Mouse (Mus musculus) kidney, adult 2 months (tissue): Measurements from ENCODE around the gene Creld1. TPM values are rescaled to one million over a fixed set of nuclear protein-coding genes. Genes with fewer than 3 reads are reported as not detected.
A peak's percentile ranks its signal among the peaks of the same experiment; 100 is the strongest.

ENCODE experiments used
- DNase-seq: peaks from one replicate; pipeline ENCODE4 v3.0.0; 2021
- H3K27ac ChIP-seq: fragments of 200-500 bp; 2 replicates; pipeline ENCODE4 v1.5.1; 2012; ENCODE audit warnings: low read depth, low read length, control low read depth, inconsistent platforms; ENCODE audit not compliant: insufficient read depth
- H3K27me3 ChIP-seq: fragments of 200-500 bp; replicated peaks from 2 replicates; pipeline ENCODE4 v1.6.1; 2012; ENCODE audit warnings: mild to moderate bottlenecking, moderate library complexity, low read length, inconsistent platforms; ENCODE audit not compliant: control insufficient read depth, insufficient read depth
- H3K36me3 ChIP-seq: fragments of 200-500 bp; 2 replicates; pipeline ENCODE4 v1.6.1; 2012; ENCODE audit warnings: mild to moderate bottlenecking, moderate library complexity, low read length, inconsistent platforms; ENCODE audit not compliant: control insufficient read depth, insufficient read depth
- H3K4me1 ChIP-seq: fragments of 200-500 bp; 2 replicates; pipeline ENCODE4 v1.6.1; 2011; ENCODE audit warnings: low read length; ENCODE audit not compliant: control insufficient read depth, insufficient read depth
- H3K4me3 ChIP-seq: fragments of 200-500 bp; 2 replicates; pipeline ENCODE4 v1.5.1; 2011; ENCODE audit warnings: mild to moderate bottlenecking, low read depth, low read length, control low read depth; ENCODE audit not compliant: insufficient read depth
- CTCF ChIP-seq: fragments of 200-500 bp; conservative IDR thresholded peaks from 2 replicates; pipeline ENCODE4 v1.5.1; 2011; ENCODE audit warnings: low read depth, mild to moderate bottlenecking, control low read depth, low read length, moderate library complexity, mixed read lengths; ENCODE audit not compliant: insufficient read depth, insufficient read length
- POLR2A ChIP-seq: fragments of 200-500 bp; IDR thresholded peaks from one replicate; pipeline ENCODE4 v1.6.1; 2011; ENCODE audit warnings: low read depth, low read length, control low read depth
- WGBS: fragments of 180-500 bp; shearing (Covaris S2); methylation state at CpG from one replicate; pipeline ENCODE4 v1.1.7; 2018; 5-methylcytosine and 5-hydroxymethylcytosine counted together
- polyA plus RNA-seq: library from polyadenylated mRNA; depleted of rRNA; stranded (reverse); fragments of >200 nt; gene quantifications from 2 replicates; pipeline ENCODE4 v1.2.3, GENCODE M21; 2012; rRNA removed

Creld1 gene
- polyA plus RNA-seq, 1 experiment, result 23.6 TPM

DNA sequence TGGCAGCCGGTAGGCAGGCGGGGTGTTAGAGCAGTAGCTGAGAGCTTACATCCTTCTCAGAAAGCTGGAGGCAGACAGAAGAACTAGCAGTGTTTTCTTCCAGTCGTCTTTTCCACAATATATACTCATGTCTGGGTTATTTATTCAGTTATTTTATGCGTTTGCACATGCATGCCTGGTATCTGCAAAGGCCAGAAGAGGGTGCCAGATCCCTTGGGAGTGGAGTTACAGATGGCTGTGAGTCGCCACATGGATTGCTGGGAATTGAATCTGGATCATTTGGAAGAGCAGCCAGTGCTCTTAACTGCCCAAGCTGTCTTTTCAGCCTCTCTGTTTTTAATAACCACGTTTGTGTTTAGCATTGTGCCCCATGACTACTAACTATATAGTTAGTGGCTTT, 58.5 kb downstream of the Creld1 start:
- Histone ChIP-seq H3K27ac (no peak overlapping the region), H3K4me3 (no peak overlapping the region), H3K36me3 (no peaks in the 10 kb centered on the region), H3K27me3 (no peaks in the 10 kb centered on the region), H3K4me1 (no peaks in the 10 kb centered on the region)
- DNase-seq, result peak; percentile 5
- WGBS, result 87% methylated on average over 6 of the region's 6 CpGs
- TF ChIP-seq CTCF (no peak; the same call in 1 of the 2 replicates), POLR2A (no peak)

Other genes with a start within 250 kb of the Creld1 start
- gene Mtmr14, start 245.5 kb upstream of the Creld1 start, polyA plus RNA-seq, result 43.6 and 56.9 TPM in 2 replicates
- 0.15 and 1.3 TPM in 2 replicates for gene Cpne9, start 201.0 kb upstream of the Creld1 start, polyA plus RNA-seq
- gene Brpf1, start 176.2 kb upstream of the Creld1 start, polyA plus RNA-seq, result 13.2 and 13.5 TPM in 2 replicates
- 16.4 and 19.4 TPM in 2 replicates for gene Ogg1, start 156.3 kb upstream of the Creld1 start, polyA plus RNA-seq
- 57.8 and 63.2 TPM in 2 replicates for gene Camk1, start 139.3 kb upstream of the Creld1 start, polyA plus RNA-seq
- gene Tada3, start 105.4 kb upstream of the Creld1 start, polyA plus RNA-seq, result 23.5 and 24.3 TPM in 2 replicates
- gene Arpc4, start 105.2 kb upstream of the Creld1 start, polyA plus RNA-seq, result 73.8 and 79.1 TPM in 2 replicates
- gene Ttll3, start 94.0 kb upstream of the Creld1 start, polyA plus RNA-seq, result 5.9 and 6.4 TPM in 2 replicates
- 159 and 197 TPM in 2 replicates for gene Rpusd3, start 64.0 kb upstream of the Creld1 start, polyA plus RNA-seq
- 102 and 137 TPM in 2 replicates for gene Cidec, start 47.5 kb upstream of the Creld1 start, polyA plus RNA-seq
- 81.6 and 82.0 TPM in 2 replicates for gene Jagn1, start 40.7 kb upstream of the Creld1 start, polyA plus RNA-seq
- 25.7 and 41.4 TPM in 2 replicates for gene Il17re, start 24.8 kb upstream of the Creld1 start, polyA plus RNA-seq
- 37.6 and 41.8 TPM in 2 replicates for gene Il17rc, start 11.9 kb upstream of the Creld1 start, polyA plus RNA-seq
- gene Prrt3, start 18.6 kb downstream of the Creld1 start, polyA plus RNA-seq, result 0.05 TPM in 1 of 2 replicates, not detected in the other
- 60.1 and 64.5 TPM in 2 replicates for gene Emc3, start 48.4 kb downstream of the Creld1 start, polyA plus RNA-seq
- 0.31 and 0.44 TPM in 2 replicates for gene Fancd2, start 48.4 kb downstream of the Creld1 start, polyA plus RNA-seq
- 0.54 and 1.3 TPM in 2 replicates for gene Fancd2os, start 117.4 kb downstream of the Creld1 start, polyA plus RNA-seq
- 171 and 216 TPM in 2 replicates for gene Brk1, start 121.5 kb downstream of the Creld1 start, polyA plus RNA-seq
- 19.0 and 24.6 TPM in 2 replicates for gene Vhl, start 140.7 kb downstream of the Creld1 start, polyA plus RNA-seq
- 53.8 and 67.1 TPM in 2 replicates for gene Irak2, start 155.2 kb downstream of the Creld1 start, polyA plus RNA-seq
- gene Tatdn2, start 213.8 kb downstream of the Creld1 start, polyA plus RNA-seq, result 32.9 and 35.5 TPM in 2 replicates
- 0.09 TPM in 1 of 2 replicates, not detected in the other for gene Ghrl, start 236.6 kb downstream of the Creld1 start, polyA plus RNA-seq